ENCODE assay signal across 11 mouse cellular contexts in genomic region chr10:80300672-80301181, GRCm38 (mm10). TPM values are rescaled to one million over a fixed set of nuclear protein-coding genes. Genes with fewer than 3 reads are reported as not detected.
DNase-seq lines count a peak whose midpoint lies in the region; ATAC-seq and TF ChIP-seq lines count a peak whose summit lies in the region.
"Had no signal": no experiment of that assay in that cellular context is flagged by ENCODE, and none has a peak within 500 bp of the region (broad histone marks: within the 10 kb centered on the region; RNA-seq: fewer than 3 reads in every experiment).

No protein-coding gene starts in this region.

- intact Hi-C loops in gastrocnemius, postnatal 14 days (cut with DNase I; ENCODE audit: low total_unique reads): no loop called here

- no peak for TF ChIP-seq EP300 in liver, postnatal 0 days (IDR thresholded peaks at IDR 0.05; ENCODE audit: low read depth)

- peak overlapping the region; percentile 40; the same call in 1 of the 2 replicates for H3K9ac ChIP-seq in embryonic facial prominence, embryonic 12.5 days
- H3K9ac ChIP-seq in hindbrain, embryonic 15.5 days: peak overlapping the region; percentile 91
- peak overlapping the region; percentile 95 for H3K9ac ChIP-seq in neural tube, embryonic 12.5 days
- H3K9ac ChIP-seq in liver, postnatal 0 days (replicated peaks): no peak overlapping the region

- peaks cover 87% of the 10 kb centered on the region for H3K27me3 ChIP-seq in embryonic facial prominence, embryonic 12.5 days
- H3K27me3 ChIP-seq in hindbrain, embryonic 15.5 days: no peaks in the 10 kb centered on the region
- H3K27me3 ChIP-seq in neural tube, embryonic 12.5 days (replicated peaks): peaks cover 17% of the 10 kb centered on the region; the same call in 1 of the 2 replicates
- H3K27me3 ChIP-seq in liver, postnatal 0 days (ENCODE audit: insufficient read depth, low read length): peaks cover 79% of the 10 kb centered on the region

- no peaks in the 10 kb centered on the region for H3K9me3 ChIP-seq in embryonic facial prominence, embryonic 12.5 days
- no peaks in the 10 kb centered on the region for H3K9me3 ChIP-seq in hindbrain, embryonic 15.5 days
- H3K9me3 ChIP-seq in neural tube, embryonic 12.5 days: no peaks in the 10 kb centered on the region
- H3K9me3 ChIP-seq in liver, postnatal 0 days (ENCODE audit: low read length): no peaks in the 10 kb centered on the region

- no peaks in the 10 kb centered on the region for H3K36me3 ChIP-seq in embryonic facial prominence, embryonic 12.5 days
- H3K36me3 ChIP-seq in hindbrain, embryonic 15.5 days: peaks cover 18% of the 10 kb centered on the region
- peaks cover 31% of the 10 kb centered on the region for H3K36me3 ChIP-seq in neural tube, embryonic 12.5 days
- H3K36me3 ChIP-seq in liver, postnatal 0 days (replicated peaks; ENCODE audit: insufficient read depth, low read length): no peaks in the 10 kb centered on the region

- peak; percentile 45; the same call in 1 of the 2 replicates for ATAC-seq in embryonic facial prominence, embryonic 12.5 days (ENCODE audit: insufficient number of reproducible peaks, insufficient read depth, low FRiP score, low TSS enrichment)
- peak; percentile 82 for ATAC-seq in hindbrain, embryonic 15.5 days (ENCODE audit: low FRiP score, low read depth)
- peak; percentile 75 for ATAC-seq in neural tube, embryonic 12.5 days (ENCODE audit: low FRiP score, low read depth)
- ATAC-seq in liver, postnatal 0 days: no peak

- peak overlapping the region; percentile 80 for H3K4me3 ChIP-seq in layer of hippocampus, adult 2 months
- H3K4me3 ChIP-seq in embryonic facial prominence, embryonic 12.5 days: peak overlapping the region; percentile 26
- H3K4me3 ChIP-seq in hindbrain, embryonic 15.5 days: peak overlapping the region; percentile 66
- peak overlapping the region; percentile 67 for H3K4me3 ChIP-seq in neural tube, embryonic 12.5 days
- no peak overlapping the region for H3K4me3 ChIP-seq in liver, postnatal 0 days (ENCODE audit: low read depth, low read length)

- H3K4me2 ChIP-seq in embryonic facial prominence, embryonic 12.5 days (replicated peaks): peak overlapping the region; percentile 51
- H3K4me2 ChIP-seq in hindbrain, embryonic 15.5 days: peak overlapping the region; percentile 86
- peak overlapping the region; percentile 86 for H3K4me2 ChIP-seq in neural tube, embryonic 12.5 days (replicated peaks)
- no peak overlapping the region for H3K4me2 ChIP-seq in liver, postnatal 0 days (ENCODE audit: low read depth, low read length)

- peaks cover 26% of the 10 kb centered on the region for H3K4me1 ChIP-seq in embryonic facial prominence, embryonic 12.5 days
- H3K4me1 ChIP-seq in hindbrain, embryonic 15.5 days (replicated peaks): peaks cover 87% of the 10 kb centered on the region
- H3K4me1 ChIP-seq in neural tube, embryonic 12.5 days: peaks cover 69% of the 10 kb centered on the region
- peaks cover 15% of the 10 kb centered on the region for H3K4me1 ChIP-seq in liver, postnatal 0 days (ENCODE audit: insufficient read depth)

- no peak for DNase-seq in layer of hippocampus, adult 2 months (ENCODE audit: low spot score in 2 of 2)
- DNase-seq in layer of hippocampus, adult 8-10 months (ENCODE audit: low spot score in 2 of 2): no peak
- no peak for DNase-seq in gastrocnemius, postnatal 14 days
- DNase-seq in spleen, postnatal 14 days (ENCODE audit: low spot score in 2 of 2): no peak
- no peak for DNase-seq in liver, postnatal 0 days
- DNase-seq: lung, postnatal 4 days; right cerebral cortex, adult 18-20 months; thymus, postnatal 36 days had no signal

- 22% methylated on average over 11 of the region's 11 CpGs for whole genome bisulfite sequencing in embryonic facial prominence, embryonic 12.5 days
- 7% methylated on average over 11 of the region's 11 CpGs for WGBS in hindbrain, embryonic 15.5 days
- 6% methylated on average over 11 of the region's 11 CpGs for WGBS in neural tube, embryonic 12.5 days
- 37% methylated on average over 11 of the region's 11 CpGs for WGBS in liver, postnatal 0 days (ENCODE audit: insufficient replicate concordance)

- no peak for TF ChIP-seq CTCF in layer of hippocampus, adult 2 months (conservative IDR thresholded peaks at IDR 0.05)
- no peak for TF ChIP-seq CTCF in liver, postnatal 0 days (IDR thresholded peaks at IDR 0.05; ENCODE audit: low read depth)

- peak overlapping the region; percentile 98 for H3K27ac ChIP-seq in layer of hippocampus, adult 2 months
- H3K27ac ChIP-seq in embryonic facial prominence, embryonic 12.5 days: 0 out of 2 replicates have a peak overlapping the region, but pooled peaks have one; percentile 54
- H3K27ac ChIP-seq in hindbrain, embryonic 15.5 days (replicated peaks): peak overlapping the region; percentile 98
- H3K27ac ChIP-seq in neural tube, embryonic 12.5 days: peak overlapping the region; percentile 89
- H3K27ac ChIP-seq in liver, postnatal 0 days (ENCODE audit: low read depth): no peak overlapping the region

RNA-seq across cellular contexts. Expression of gene Apc2, which starts 5.0 kb away (rescaled TPM):
- 100 to 1,000 TPM in 1 of 2 experiments, 10 to 100 TPM in 1; 98.3 to 110 TPM for total RNA-seq in layer of hippocampus, adult 2 months (2021)
- 100 to 1,000 TPM in 3 of 4 experiments, 10 to 100 TPM in 1; 90.4 to 113 (median 110) TPM for total RNA-seq in layer of hippocampus, adult 8-10 months (2022)
- polyA plus RNA-seq in embryonic facial prominence, embryonic 12.5 days (2016; fragmentation: Nextera tagmentation; extraction: Ambion mirVana): 18.3 and 21.7 TPM in 2 replicates
- polyA plus RNA-seq in hindbrain, embryonic 15.5 days (2015; fragmentation: Nextera tagmentation; extraction: Ambion mirVana): 175 and 181 TPM in 2 replicates
- 160 and 175 TPM in 2 replicates for polyA plus RNA-seq in neural tube, embryonic 12.5 days (2016; fragmentation: Nextera tagmentation; extraction: Ambion mirVana)
- 1 to 10 TPM in 1 of 2 experiments, under 1 TPM in 1; 0.93 to 1.2 TPM for total RNA-seq in gastrocnemius, postnatal 14 days (2021)
- polyA plus RNA-seq in liver, postnatal 0 days (2015; fragmentation: Nextera tagmentation; extraction: Ambion mirVana): 0.05 and 0.20 TPM in 2 replicates

RNA-seq across cellular contexts. Expression of gene Rps15, which starts 8.5 kb away (rescaled TPM):
- 100 to 1,000 TPM; 926 to 932 TPM for total RNA-seq in layer of hippocampus, adult 2 months (2021)
- 1,000 to 10,000 TPM in 1 of 4 experiments, 100 to 1,000 TPM in 3; 755 to 1,005 (median 888) TPM for total RNA-seq in layer of hippocampus, adult 8-10 months (2022)
- 851 and 902 TPM in 2 replicates for polyA plus RNA-seq in embryonic facial prominence, embryonic 12.5 days (2016; fragmentation: Nextera tagmentation; extraction: Ambion mirVana)
- 551 and 587 TPM in 2 replicates for polyA plus RNA-seq in hindbrain, embryonic 15.5 days (2015; fragmentation: Nextera tagmentation; extraction: Ambion mirVana)
- polyA plus RNA-seq in neural tube, embryonic 12.5 days (2016; fragmentation: Nextera tagmentation; extraction: Ambion mirVana): 643 and 654 TPM in 2 replicates
- 100 to 1,000 TPM; 741 to 829 TPM for total RNA-seq in gastrocnemius, postnatal 14 days (2021)
- 453 and 466 TPM in 2 replicates for polyA plus RNA-seq in liver, postnatal 0 days (2015; fragmentation: Nextera tagmentation; extraction: Ambion mirVana)

RNA-seq across cellular contexts. Expression of gene 2310011J03Rik, which starts 19.6 kb away (rescaled TPM):
- total RNA-seq in layer of hippocampus, adult 2 months (2021): 10 to 100 TPM; 23.5 to 25.7 TPM
- 10 to 100 TPM; 20.4 to 27.1 (median 23.3) TPM for total RNA-seq in layer of hippocampus, adult 8-10 months (2022)
- polyA plus RNA-seq in embryonic facial prominence, embryonic 12.5 days (2016; fragmentation: Nextera tagmentation; extraction: Ambion mirVana): 50.0 and 50.3 TPM in 2 replicates
- polyA plus RNA-seq in hindbrain, embryonic 15.5 days (2015; fragmentation: Nextera tagmentation; extraction: Ambion mirVana): 29.8 and 30.1 TPM in 2 replicates
- 37.7 and 41.1 TPM in 2 replicates for polyA plus RNA-seq in neural tube, embryonic 12.5 days (2016; fragmentation: Nextera tagmentation; extraction: Ambion mirVana)
- total RNA-seq in gastrocnemius, postnatal 14 days (2021): 1 to 10 TPM; 7.6 to 8.3 TPM
- polyA plus RNA-seq in liver, postnatal 0 days (2015; fragmentation: Nextera tagmentation; extraction: Ambion mirVana): 25.5 and 27.4 TPM in 2 replicates

RNA-seq across cellular contexts. Expression of gene Pcsk4, which starts 28.6 kb away (rescaled TPM):
- total RNA-seq in layer of hippocampus, adult 2 months (2021): 1 to 10 TPM; 2.8 to 3.2 TPM
- 1 to 10 TPM; 3.3 to 6.4 (median 4.1) TPM for total RNA-seq in layer of hippocampus, adult 8-10 months (2022)
- polyA plus RNA-seq in embryonic facial prominence, embryonic 12.5 days (2016; fragmentation: Nextera tagmentation; extraction: Ambion mirVana): 4.5 and 5.1 TPM in 2 replicates
- polyA plus RNA-seq in hindbrain, embryonic 15.5 days (2015; fragmentation: Nextera tagmentation; extraction: Ambion mirVana): 6.1 and 6.7 TPM in 2 replicates
- 2.2 and 2.3 TPM in 2 replicates for polyA plus RNA-seq in neural tube, embryonic 12.5 days (2016; fragmentation: Nextera tagmentation; extraction: Ambion mirVana)
- 1 to 10 TPM in 1 of 2 experiments, under 1 TPM in 1; 0.53 to 1.2 TPM for total RNA-seq in gastrocnemius, postnatal 14 days (2021)
- 5.6 TPM in 2 replicates for polyA plus RNA-seq in liver, postnatal 0 days (2015; fragmentation: Nextera tagmentation; extraction: Ambion mirVana)

RNA-seq across cellular contexts. Expression of gene Reep6, which starts 29.0 kb away (rescaled TPM):
- total RNA-seq in layer of hippocampus, adult 2 months (2021): 10 to 100 TPM in 1 of 2 experiments, 1 to 10 TPM in 1; 9.6 to 11.0 TPM
- total RNA-seq in layer of hippocampus, adult 8-10 months (2022): 10 to 100 TPM in 2 of 4 experiments, 1 to 10 TPM in 2; 9.2 to 12.3 (median 10.2) TPM
- 4.2 and 5.7 TPM in 2 replicates for polyA plus RNA-seq in embryonic facial prominence, embryonic 12.5 days (2016; fragmentation: Nextera tagmentation; extraction: Ambion mirVana)
- 5.7 and 7.1 TPM in 2 replicates for polyA plus RNA-seq in hindbrain, embryonic 15.5 days (2015; fragmentation: Nextera tagmentation; extraction: Ambion mirVana)
- polyA plus RNA-seq in neural tube, embryonic 12.5 days (2016; fragmentation: Nextera tagmentation; extraction: Ambion mirVana): 3.4 and 3.6 TPM in 2 replicates
- total RNA-seq in gastrocnemius, postnatal 14 days (2021): 1 to 10 TPM; 1.9 to 2.5 TPM
- 167 and 174 TPM in 2 replicates for polyA plus RNA-seq in liver, postnatal 0 days (2015; fragmentation: Nextera tagmentation; extraction: Ambion mirVana)

Comparison
In these comparisons a context has a peak if more than half of its experiments do, and no peak if none do; other contexts are left out.
1. RNA of gene Apc2, which starts 5.0 kb away (polyA plus RNA-seq): 175 to 181 TPM in hindbrain, embryonic 15.5 days, 160 to 175 TPM in neural tube, embryonic 12.5 days and 18.3 to 21.7 TPM in embryonic facial prominence, embryonic 12.5 days; 0.05 to 0.20 TPM in liver, postnatal 0 days; every median in the first group is over 10 times any median in the second.